Mouse (Mus musculus): ENCODE data around the gene Auts2.

- TF ChIP-seq EP300 (IDR thresholded peaks at IDR 0.05; ENCODE audit: low read depth) (no peak), CTCF (IDR thresholded peaks at IDR 0.05; ENCODE audit: low read depth) (no peak)
These were observed 164.2 kb downstream of the Auts2 start for GRCm38 (mm10) chr5:132378977-132379376.
